Mouse (Mus musculus): ENCODE measurements around the gene Aif1.
"Not testable (repeated sequence)": the region's sequence is repeated elsewhere in the genome, so short reads cannot be mapped to it uniquely, and the experiment has no call there.

Gene Aif1

GRCm38 (mm10) chr17:35147348-35147747, 28.5 kb downstream of the Aif1 start:
- peak; percentile 36 for DNase-seq (ENCODE audit: extremely low spot score)

GRCm38 (mm10) chr17:35146139-35146538, 29.7 kb downstream of the Aif1 start:
- DNase-seq (ENCODE audit: extremely low spot score): no peak

GRCm38 (mm10) chr17:35141971-35142370, 33.9 kb downstream of the Aif1 start:
- no peak for DNase-seq (ENCODE audit: extremely low spot score)

- DNase-seq (ENCODE audit: extremely low spot score): no peak
Observed at GRCm38 (mm10) chr17:35140490-35140996, 35.3 kb downstream of the Aif1 start.

GRCm38 (mm10) chr17:35139269-35139668, 36.6 kb downstream of the Aif1 start:
- DNase-seq (ENCODE audit: extremely low spot score): no peak

- no peak for DNase-seq (ENCODE audit: extremely low spot score)
Observed at GRCm38 (mm10) chr17:35135591-35136320, 40.1 kb downstream of the Aif1 start.

- DNase-seq (ENCODE audit: extremely low spot score): peak; percentile 96
Observed at GRCm38 (mm10) chr17:35134801-35135590, 40.9 kb downstream of the Aif1 start, which contains the start of gene Bag6. Gene Bag6 (plus strand): TSS chr17:35135178.

- DNase-seq (ENCODE audit: extremely low spot score): no peak
Observed at GRCm38 (mm10) chr17:35133517-35133916, 42.4 kb downstream of the Aif1 start.

GRCm38 (mm10) chr17:35132174-35132560, 43.7 kb downstream of the Aif1 start:
- DNase-seq (ENCODE audit: extremely low spot score): no peak

- DNase-seq (ENCODE audit: extremely low spot score): no peak
Observed at GRCm38 (mm10) chr17:35131500-35132173, 44.2 kb downstream of the Aif1 start, which contains the start of gene Apom. Gene Apom (minus strand): TSS chr17:35132050.

- DNase-seq (ENCODE audit: extremely low spot score): no peak
Observed at GRCm38 (mm10) chr17:35131038-35131437, 44.8 kb downstream of the Aif1 start.

- DNase-seq (ENCODE audit: extremely low spot score): no peak
Observed at GRCm38 (mm10) chr17:35128996-35129395, 46.9 kb downstream of the Aif1 start.

GRCm38 (mm10) chr17:35127017-35127416, 48.9 kb downstream of the Aif1 start:
- no peak for DNase-seq (ENCODE audit: extremely low spot score)

- peak; percentile 80 for DNase-seq (ENCODE audit: extremely low spot score)
Observed at GRCm38 (mm10) chr17:35126206-35126611, 49.7 kb downstream of the Aif1 start, which contains the start of gene D17H6S53E. Gene D17H6S53E (plus strand): TSS chr17:35126373.

- DNase-seq (ENCODE audit: extremely low spot score): no peak
Observed at GRCm38 (mm10) chr17:35125578-35125977, 50.3 kb downstream of the Aif1 start.

GRCm38 (mm10) chr17:35125081-35125480, 50.8 kb downstream of the Aif1 start:
- DNase-seq (ENCODE audit: extremely low spot score): no peak

- not testable (repeated sequence) for DNase-seq (ENCODE audit: extremely low spot score)
Observed at GRCm38 (mm10) chr17:35124261-35124896, 51.5 kb downstream of the Aif1 start.

GRCm38 (mm10) chr17:35123287-35123686, 52.6 kb downstream of the Aif1 start:
- not testable (repeated sequence) for DNase-seq (ENCODE audit: extremely low spot score)

- no peak for DNase-seq (ENCODE audit: extremely low spot score)
Observed at GRCm38 (mm10) chr17:35121871-35122303, 54.0 kb downstream of the Aif1 start, which contains the start of gene Csnk2b. Gene Csnk2b (minus strand): TSS chr17:35122053.

GRCm38 (mm10) chr17:35121143-35121799, 54.6 kb downstream of the Aif1 start, which contains the start of gene Gpank1:
Gene Gpank1 (plus strand): TSS chr17:35121455.
- DNase-seq (ENCODE audit: extremely low spot score): peak; percentile 97
